Mouse (Mus musculus): ENCODE measurements around the gene Pkd1l3. TPM values are rescaled to one million over a fixed set of nuclear protein-coding genes. Genes with fewer than 3 reads are reported as not detected.

Gene Pkd1l3
- polyA plus RNA-seq, 1 experiment from 2014 or later, result 0.28 TPM

GRCm38 (mm10) chr8:109585652-109586051, 28.7 kb upstream of the Pkd1l3 start:
- H3K4me3 ChIP-seq (ENCODE audit: low read length), result no peak overlapping the region
- H3K27me3 ChIP-seq (ENCODE audit: control insufficient read depth, insufficient read depth, low read length), result no peaks in the 10 kb centered on the region
- H3K4me2 ChIP-seq (replicated peaks; ENCODE audit: low read depth, low read length), result no peak overlapping the region
- no peaks in the 10 kb centered on the region for H3K4me1 ChIP-seq (ENCODE audit: control insufficient read depth, insufficient read depth, low read length)
- no peaks in the 10 kb centered on the region for H3K36me3 ChIP-seq (ENCODE audit: control insufficient read depth, insufficient read depth, low read length)
- H3K27ac ChIP-seq (ENCODE audit: low read depth, low read length), result no peak overlapping the region
- ATAC-seq (ENCODE audit: low FRiP score, low TSS enrichment), result no peak
- no peak overlapping the region for H3K9ac ChIP-seq (ENCODE audit: low read depth, low read length)
- peaks cover 5% of the 10 kb centered on the region; the same call in 1 of the 2 replicates for H3K9me3 ChIP-seq (ENCODE audit: control insufficient read depth, low read length)

- 44% methylated on average over 7 of the region's 7 CpGs for WGBS
- Histone ChIP-seq H3K4me3 (ENCODE audit: low read length) (no peak overlapping the region), H3K4me1 (ENCODE audit: control insufficient read depth, insufficient read depth, low read length) (no peaks in the 10 kb centered on the region), H3K4me2 (replicated peaks; ENCODE audit: low read depth, low read length) (no peak overlapping the region), H3K9me3 (ENCODE audit: control insufficient read depth, low read length) (peaks cover 3% of the 10 kb centered on the region; the same call in 1 of the 2 replicates), H3K27ac (ENCODE audit: low read depth, low read length) (no peak overlapping the region), H3K27me3 (ENCODE audit: control insufficient read depth, insufficient read depth, low read length) (no peaks in the 10 kb centered on the region), H3K9ac (ENCODE audit: low read depth, low read length) (no peak overlapping the region), H3K36me3 (ENCODE audit: control insufficient read depth, insufficient read depth, low read length) (peaks cover 7% of the 10 kb centered on the region; the same call in 1 of the 2 replicates)
- peak; percentile 35; the same call in 1 of the 2 replicates for ATAC-seq (ENCODE audit: low FRiP score, low TSS enrichment)
Measured at GRCm38 (mm10) chr8:109586972-109587504, 27.3 kb upstream of the Pkd1l3 start.

DNA sequence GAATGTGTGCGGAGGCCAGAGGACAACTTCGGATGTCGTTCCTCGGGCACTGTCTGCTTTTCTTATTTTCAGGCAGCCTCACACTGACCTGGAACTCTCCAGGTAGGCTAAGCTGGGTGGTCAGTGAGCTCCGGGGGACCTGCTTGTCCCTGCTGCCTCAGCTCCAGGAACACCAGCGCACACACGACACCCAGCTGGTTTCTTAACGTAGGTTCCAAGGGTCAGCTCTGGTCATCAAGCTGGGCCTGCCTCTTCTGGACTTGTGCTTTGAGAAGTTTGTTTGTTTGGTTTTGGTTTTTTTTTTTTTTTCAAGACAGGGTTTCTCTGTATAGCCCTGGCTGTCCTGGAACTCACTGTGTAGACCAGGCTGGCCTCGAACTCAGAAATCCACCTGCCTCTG, 23.4 kb upstream of the Pkd1l3 start:
- no peak overlapping the region for H3K9ac ChIP-seq (ENCODE audit: low read depth, low read length)
- H3K27me3 ChIP-seq (ENCODE audit: control insufficient read depth, insufficient read depth, low read length), result no peaks in the 10 kb centered on the region
- 83% methylated on average over 9 of the region's 9 CpGs for WGBS
- H3K4me1 ChIP-seq (ENCODE audit: control insufficient read depth, insufficient read depth, low read length), result no peaks in the 10 kb centered on the region
- H3K9me3 ChIP-seq (ENCODE audit: control insufficient read depth, low read length), result no peaks in the 10 kb centered on the region
- H3K4me3 ChIP-seq (ENCODE audit: low read length), result no peak overlapping the region
- peaks cover 35% of the 10 kb centered on the region for H3K36me3 ChIP-seq (ENCODE audit: control insufficient read depth, insufficient read depth, low read length)
- no peak for ATAC-seq (ENCODE audit: low FRiP score, low TSS enrichment)
- no peak overlapping the region for H3K27ac ChIP-seq (ENCODE audit: low read depth, low read length)
- H3K4me2 ChIP-seq (replicated peaks; ENCODE audit: low read depth, low read length), result no peak overlapping the region

DNA sequence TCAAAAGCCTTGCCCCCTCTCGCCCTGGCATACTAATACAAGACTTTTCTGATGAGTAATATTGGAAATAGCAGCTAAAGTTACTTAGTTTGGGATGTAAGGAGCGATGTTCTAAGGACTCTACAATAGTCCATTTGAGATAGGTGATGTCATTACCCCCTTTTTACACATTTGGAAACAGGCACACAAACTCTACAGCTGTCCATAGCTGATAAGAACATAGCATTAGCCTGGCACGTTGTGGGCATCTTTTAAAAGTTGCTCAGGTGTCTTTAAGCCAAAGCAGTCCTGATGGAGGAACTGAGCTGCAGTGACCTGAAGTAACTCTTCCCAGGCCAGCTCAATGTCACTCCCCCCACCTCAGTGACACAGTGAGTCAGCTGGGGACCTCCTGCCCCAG, 22.9 kb upstream of the Pkd1l3 start:
- H3K27ac ChIP-seq (ENCODE audit: low read depth, low read length), result no peak overlapping the region
- H3K4me3 ChIP-seq (ENCODE audit: low read length), result no peak overlapping the region
- 87% methylated on average over 3 of the region's 3 CpGs for WGBS
- H3K4me1 ChIP-seq (ENCODE audit: control insufficient read depth, insufficient read depth, low read length), result no peaks in the 10 kb centered on the region
- ATAC-seq (ENCODE audit: low FRiP score, low TSS enrichment), result no peak
- no peak overlapping the region for H3K4me2 ChIP-seq (replicated peaks; ENCODE audit: low read depth, low read length)
- peaks cover 35% of the 10 kb centered on the region for H3K36me3 ChIP-seq (ENCODE audit: control insufficient read depth, insufficient read depth, low read length)
- H3K9ac ChIP-seq (ENCODE audit: low read depth, low read length), result no peak overlapping the region
- no peaks in the 10 kb centered on the region for H3K27me3 ChIP-seq (ENCODE audit: control insufficient read depth, insufficient read depth, low read length)
- H3K9me3 ChIP-seq (ENCODE audit: control insufficient read depth, low read length), result no peaks in the 10 kb centered on the region

DNA sequence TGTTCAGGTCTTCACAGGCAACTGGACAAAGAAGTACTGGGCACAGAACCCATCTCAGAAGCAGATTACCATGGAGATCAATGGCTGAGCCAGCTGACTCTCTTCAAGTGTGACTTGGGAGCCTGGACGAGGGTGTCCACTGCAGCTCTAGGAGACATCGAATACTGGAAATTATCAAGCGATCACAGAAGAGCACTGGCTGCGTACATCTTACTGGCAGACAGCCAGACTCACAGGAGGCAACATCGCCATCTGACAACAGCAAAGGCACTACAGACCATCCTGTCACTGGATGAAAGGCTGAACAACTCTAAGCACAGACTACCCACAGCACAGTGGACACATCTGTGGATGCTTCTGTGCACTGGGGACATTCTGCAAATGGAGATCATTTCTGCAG, 22.2 kb upstream of the Pkd1l3 start:
- 97% methylated on average over 5 of the region's 5 CpGs for WGBS
- no peak overlapping the region for H3K4me3 ChIP-seq (ENCODE audit: low read length)
- no peak for ATAC-seq (ENCODE audit: low FRiP score, low TSS enrichment)
- H3K4me1 ChIP-seq (ENCODE audit: control insufficient read depth, insufficient read depth, low read length), result no peaks in the 10 kb centered on the region
- H3K9ac ChIP-seq (ENCODE audit: low read depth, low read length), result no peak overlapping the region
- H3K27ac ChIP-seq (ENCODE audit: low read depth, low read length), result no peak overlapping the region
- no peaks in the 10 kb centered on the region for H3K27me3 ChIP-seq (ENCODE audit: control insufficient read depth, insufficient read depth, low read length)
- H3K9me3 ChIP-seq (ENCODE audit: control insufficient read depth, low read length), result no peaks in the 10 kb centered on the region
- peaks cover 35% of the 10 kb centered on the region for H3K36me3 ChIP-seq (ENCODE audit: control insufficient read depth, insufficient read depth, low read length)
- H3K4me2 ChIP-seq (replicated peaks; ENCODE audit: low read depth, low read length), result no peak overlapping the region

DNA sequence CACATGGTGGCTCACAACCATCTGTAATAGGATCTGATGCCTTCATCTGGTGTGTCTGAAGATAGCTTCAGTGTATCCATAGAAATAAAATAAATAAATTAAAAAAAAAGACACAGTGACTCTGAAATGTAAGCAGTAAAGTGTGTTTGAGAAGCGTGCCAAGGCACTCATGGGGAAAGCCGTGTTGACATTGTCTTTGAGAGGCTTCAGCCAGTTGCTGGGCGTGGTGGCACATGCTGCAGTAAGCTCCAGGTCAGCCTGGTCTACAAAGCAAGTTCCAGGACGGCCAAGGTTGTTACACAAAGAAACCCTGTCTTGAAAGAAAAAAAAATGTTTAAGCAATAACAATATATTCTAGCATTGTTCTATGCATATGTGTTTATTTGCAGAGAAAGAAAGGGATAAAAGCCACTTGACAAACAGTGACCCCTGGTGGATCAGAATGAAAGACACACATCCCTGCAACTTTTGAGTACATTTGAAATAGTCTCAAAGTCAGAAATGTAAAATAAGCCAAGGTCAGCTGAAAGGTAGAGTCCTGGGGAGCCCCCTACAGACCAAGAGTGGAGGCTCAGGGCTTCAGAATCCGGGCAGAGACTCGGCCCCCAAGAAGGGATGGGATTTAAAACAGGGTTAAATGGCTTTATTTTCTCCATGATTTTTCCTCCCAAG, 21.1 kb upstream of the Pkd1l3 start:
- Histone ChIP-seq H3K4me2 (replicated peaks; ENCODE audit: low read depth, low read length) (no peak overlapping the region), H3K27ac (ENCODE audit: low read depth, low read length) (no peak overlapping the region), H3K4me1 (ENCODE audit: control insufficient read depth, insufficient read depth, low read length) (no peaks in the 10 kb centered on the region), H3K9ac (ENCODE audit: low read depth, low read length) (no peak overlapping the region), H3K4me3 (ENCODE audit: low read length) (no peak overlapping the region), H3K36me3 (ENCODE audit: control insufficient read depth, insufficient read depth, low read length) (peaks cover 35% of the 10 kb centered on the region), H3K27me3 (ENCODE audit: control insufficient read depth, insufficient read depth, low read length) (no peaks in the 10 kb centered on the region), H3K9me3 (ENCODE audit: control insufficient read depth, low read length) (no peaks in the 10 kb centered on the region)
- no peak for ATAC-seq (ENCODE audit: low FRiP score, low TSS enrichment)
- WGBS, result 80% methylated on average over 6 of the region's 6 CpGs

GRCm38 (mm10) chr8:109595854-109596253, 18.5 kb upstream of the Pkd1l3 start:
- no peaks in the 10 kb centered on the region for H3K4me1 ChIP-seq (ENCODE audit: control insufficient read depth, insufficient read depth, low read length)
- no peak overlapping the region for H3K9ac ChIP-seq (ENCODE audit: low read depth, low read length)
- no peaks in the 10 kb centered on the region for H3K27me3 ChIP-seq (ENCODE audit: control insufficient read depth, insufficient read depth, low read length)
- H3K9me3 ChIP-seq (ENCODE audit: control insufficient read depth, low read length), result no peaks in the 10 kb centered on the region
- ATAC-seq (ENCODE audit: low FRiP score, low TSS enrichment), result no peak
- H3K4me3 ChIP-seq (ENCODE audit: low read length), result no peak overlapping the region
- no peak overlapping the region for H3K4me2 ChIP-seq (replicated peaks; ENCODE audit: low read depth, low read length)
- H3K36me3 ChIP-seq (ENCODE audit: control insufficient read depth, insufficient read depth, low read length), result peaks cover 40% of the 10 kb centered on the region
- H3K27ac ChIP-seq (ENCODE audit: low read depth, low read length), result no peak overlapping the region
- 58% methylated on average over 8 of the region's 8 CpGs for WGBS

GRCm38 (mm10) chr8:109606725-109607124, 7.6 kb upstream of the Pkd1l3 start:
- H3K9me3 ChIP-seq (ENCODE audit: control insufficient read depth, low read length), result no peaks in the 10 kb centered on the region
- 84% methylated on average over 2 of the region's 2 CpGs for WGBS

DNA sequence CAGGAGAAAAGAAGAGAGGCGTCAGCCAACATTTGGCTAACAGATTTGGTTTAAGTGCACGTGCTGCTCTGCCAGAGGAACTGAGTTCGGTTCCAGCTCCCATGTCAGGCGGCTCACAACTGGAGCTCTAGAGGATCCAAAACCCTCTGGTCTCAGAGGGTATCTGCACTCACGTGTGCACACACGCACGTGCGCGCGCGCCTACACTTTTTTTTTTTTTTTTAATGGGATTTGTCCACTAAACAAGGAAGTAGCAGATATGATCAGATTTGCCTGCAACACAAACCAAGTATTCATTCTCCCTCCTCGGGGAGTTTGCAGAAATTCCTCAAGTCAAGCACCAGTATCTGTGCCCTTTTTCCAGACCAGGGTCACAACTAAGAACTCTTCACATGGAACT, 6.7 kb upstream of the Pkd1l3 start:
- ATAC-seq (ENCODE audit: low FRiP score, low TSS enrichment), result no peak
- peak overlapping the region; percentile 67 for H3K4me2 ChIP-seq (replicated peaks; ENCODE audit: low read depth, low read length)
- no peaks in the 10 kb centered on the region for H3K9me3 ChIP-seq (ENCODE audit: control insufficient read depth, low read length)
- WGBS, result 5% methylated on average over 12 of the region's 12 CpGs
- H3K27ac ChIP-seq (ENCODE audit: low read depth, low read length), result peak overlapping the region; percentile 89; the same call in 1 of the 2 replicates
- peaks cover 11% of the 10 kb centered on the region for H3K4me1 ChIP-seq (ENCODE audit: control insufficient read depth, insufficient read depth, low read length)
- H3K27me3 ChIP-seq (ENCODE audit: control insufficient read depth, insufficient read depth, low read length), result no peaks in the 10 kb centered on the region
- peak overlapping the region; percentile 48 for H3K9ac ChIP-seq (ENCODE audit: low read depth, low read length)
- peaks cover 23% of the 10 kb centered on the region for H3K36me3 ChIP-seq (ENCODE audit: control insufficient read depth, insufficient read depth, low read length)
- peak overlapping the region; percentile 57 for H3K4me3 ChIP-seq (ENCODE audit: low read length)

More at GRCm38 (mm10) chr8:109606725-109607124, 7.6 kb upstream of the Pkd1l3 start:
- no peak overlapping the region for H3K4me3 ChIP-seq (ENCODE audit: low read length)
- H3K9ac ChIP-seq (ENCODE audit: low read depth, low read length), result no peak overlapping the region
- no peaks in the 10 kb centered on the region for H3K27me3 ChIP-seq (ENCODE audit: control insufficient read depth, insufficient read depth, low read length)
- no peak overlapping the region for H3K27ac ChIP-seq (ENCODE audit: low read depth, low read length)
- peaks cover 11% of the 10 kb centered on the region for H3K4me1 ChIP-seq (ENCODE audit: control insufficient read depth, insufficient read depth, low read length)
- H3K4me2 ChIP-seq (replicated peaks; ENCODE audit: low read depth, low read length), result no peak overlapping the region
- peaks cover 30% of the 10 kb centered on the region for H3K36me3 ChIP-seq (ENCODE audit: control insufficient read depth, insufficient read depth, low read length)
- no peak for ATAC-seq (ENCODE audit: low FRiP score, low TSS enrichment)

Data from kidney, embryonic 14.5 days (tissue).